Mouse (Mus musculus): ENCODE measurements around the gene Shisa3. TPM values are rescaled to one million over a fixed set of nuclear protein-coding genes. Genes with fewer than 3 reads are reported as not detected.

Gene Shisa3
- polyA plus RNA-seq, 1 experiment from 2014 or later, result 4.3 TPM

DNA sequence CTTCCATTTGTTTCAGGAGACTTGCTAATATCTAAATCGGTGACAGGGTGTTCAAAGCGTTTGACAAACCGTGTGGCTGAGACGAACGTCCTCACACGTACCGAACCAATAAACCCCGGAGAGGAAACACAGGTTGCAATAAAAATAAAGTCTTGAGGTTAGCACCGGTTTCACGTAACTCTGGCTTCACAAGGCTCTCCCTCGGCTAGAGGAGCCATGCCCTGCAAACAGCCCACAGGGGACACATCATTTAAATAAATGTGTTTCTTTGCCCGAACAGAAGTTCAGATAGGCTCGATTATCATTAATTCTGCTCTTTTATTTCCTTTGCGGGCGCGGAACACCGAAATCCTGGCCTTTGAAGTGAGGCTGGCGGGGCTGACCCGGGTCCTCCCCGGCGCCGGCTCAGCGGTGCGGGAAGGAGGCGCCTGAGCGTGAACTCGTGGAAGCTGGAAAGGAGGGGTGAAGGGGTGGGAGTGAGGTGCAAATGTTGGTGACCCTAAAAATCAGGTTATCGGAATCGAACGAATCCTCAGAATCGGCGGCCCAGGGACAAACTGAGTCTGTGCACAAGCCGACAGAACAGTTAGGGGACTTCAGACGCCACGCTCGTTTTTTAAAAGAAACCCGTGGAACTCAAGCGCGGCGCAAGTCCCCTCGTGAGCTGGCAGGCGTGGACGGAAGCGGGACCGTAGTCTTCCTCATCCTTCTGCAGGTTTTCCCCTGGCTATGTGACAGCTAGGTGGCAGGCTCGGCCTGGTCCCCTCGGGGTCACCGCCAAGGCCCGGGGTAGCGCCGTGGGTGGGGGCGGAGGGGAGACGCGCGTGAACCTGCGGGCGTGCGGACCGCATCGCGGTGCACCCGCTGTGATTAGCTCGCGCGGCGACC, 522 bp upstream of the Shisa3 start:
- H3K4me2 ChIP-seq, result peak overlapping the region; percentile 87
- ATAC-seq (ENCODE audit: low read depth), result no peak; the same call in 1 of the 2 replicates
- no peaks in the 10 kb centered on the region for H3K9me3 ChIP-seq
- WGBS, result under 1% methylated on average over 65 of the region's 66 CpGs
- H3K27me3 ChIP-seq, result peaks cover 90% of the 10 kb centered on the region
- peak overlapping the region; percentile 68 for H3K9ac ChIP-seq
- H3K4me3 ChIP-seq, result peak overlapping the region; percentile 49
- H3K36me3 ChIP-seq, result no peaks in the 10 kb centered on the region
- H3K4me1 ChIP-seq (replicated peaks), result peaks cover 25% of the 10 kb centered on the region
- peak overlapping the region; percentile 33; the same call in 1 of the 2 replicates for H3K27ac ChIP-seq (replicated peaks)

DNA sequence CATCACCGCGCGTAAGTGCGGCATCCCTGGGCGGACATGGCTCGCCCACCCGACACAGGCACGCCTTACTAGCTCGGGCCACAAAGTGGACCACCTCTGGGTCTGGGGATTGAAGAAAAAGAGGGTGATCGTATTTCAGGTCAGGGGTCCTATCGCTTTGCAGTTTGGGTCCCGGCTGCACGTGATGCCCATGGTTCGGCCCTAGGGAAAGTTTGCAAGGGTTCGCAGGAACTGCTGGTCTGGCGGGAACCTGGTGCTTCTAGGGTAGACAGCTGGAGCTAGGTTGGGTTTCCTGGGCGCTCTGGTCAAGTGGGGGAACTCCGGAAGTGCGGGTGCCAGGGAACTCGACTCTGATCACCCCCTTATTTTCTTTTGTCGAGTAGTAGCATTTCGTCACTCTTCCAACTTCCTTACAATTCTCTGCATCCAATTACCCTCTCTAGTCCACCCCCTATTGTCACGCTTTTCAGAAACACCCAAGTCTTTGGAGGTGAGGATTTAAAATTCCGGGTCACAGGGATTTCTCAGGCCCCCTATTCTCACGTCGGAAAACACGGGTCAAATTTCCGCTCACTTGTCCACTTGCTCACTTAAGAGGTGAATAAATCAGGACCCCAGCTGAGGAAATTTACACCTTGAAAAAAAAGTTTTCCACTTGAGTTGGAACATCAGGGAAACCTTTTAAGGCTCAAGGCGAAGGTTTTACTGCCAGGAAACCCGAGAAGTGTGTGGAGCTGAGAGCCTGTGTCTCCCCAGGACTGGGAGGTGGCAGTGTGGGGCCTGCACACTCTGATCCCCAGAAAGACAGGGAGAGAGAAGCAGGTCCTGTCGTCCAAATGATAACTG, 1.2 kb downstream of the Shisa3 start:
- WGBS, result 3% methylated on average over 31 of the region's 31 CpGs
- Histone ChIP-seq H3K4me2 (peak overlapping the region; percentile 87), H3K4me1 (replicated peaks) (peaks cover 25% of the 10 kb centered on the region), H3K9ac (peak overlapping the region; percentile 68), H3K9me3 (no peaks in the 10 kb centered on the region), H3K27me3 (peaks cover 74% of the 10 kb centered on the region), H3K4me3 (peak overlapping the region; percentile 49), H3K27ac (replicated peaks) (no peak overlapping the region), H3K36me3 (no peaks in the 10 kb centered on the region)
- 0 out of 2 replicates have a peak, but pooled peaks have one; percentile 6 for ATAC-seq (ENCODE audit: low read depth)

GRCm38 (mm10) chr5:67609520-67609837, 1.8 kb downstream of the Shisa3 start:
- H3K9me3 ChIP-seq, result no peaks in the 10 kb centered on the region
- peaks cover 25% of the 10 kb centered on the region for H3K4me1 ChIP-seq (replicated peaks)
- 21% methylated on average over 2 of the region's 2 CpGs for WGBS
- ATAC-seq (ENCODE audit: low read depth), result no peak
- no peaks in the 10 kb centered on the region for H3K36me3 ChIP-seq
- H3K9ac ChIP-seq, result no peak overlapping the region
- peaks cover 72% of the 10 kb centered on the region for H3K27me3 ChIP-seq
- peak overlapping the region; percentile 49; the same call in 1 of the 2 replicates for H3K4me3 ChIP-seq
- H3K27ac ChIP-seq (replicated peaks), result no peak overlapping the region
- peak overlapping the region; percentile 87; the same call in 1 of the 2 replicates for H3K4me2 ChIP-seq

DNA sequence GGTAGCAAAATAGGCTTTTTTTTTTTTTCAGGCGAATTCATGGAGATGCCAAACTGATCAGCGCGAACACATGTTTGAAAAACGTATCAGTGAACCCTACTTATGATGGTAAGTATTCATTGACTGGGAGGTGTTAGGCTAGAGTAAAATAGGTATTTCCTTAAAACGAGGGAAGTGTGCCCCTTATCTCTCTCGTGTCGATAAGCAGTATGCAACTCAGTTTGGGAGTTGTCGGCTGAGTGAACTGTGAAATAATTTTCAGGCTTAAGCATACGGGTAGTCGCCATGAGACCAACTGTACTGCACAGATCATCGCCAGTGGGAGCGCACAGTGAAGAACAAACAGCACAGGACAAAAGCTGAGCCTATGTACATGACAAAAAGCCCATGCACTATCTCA, 13.5 kb downstream of the Shisa3 start:
- H3K27ac ChIP-seq (replicated peaks), result no peak overlapping the region
- 92% methylated on average over 12 of the region's 12 CpGs for WGBS
- H3K27me3 ChIP-seq, result no peaks in the 10 kb centered on the region

GRCm38 (mm10) chr5:67628180-67628940, 20.7 kb downstream of the Shisa3 start:
- Histone ChIP-seq H3K4me2 (no peak overlapping the region), H3K9ac (no peak overlapping the region), H3K9me3 (no peaks in the 10 kb centered on the region), H3K36me3 (peaks cover 14% of the 10 kb centered on the region; the same call in 1 of the 2 replicates), H3K27me3 (no peaks in the 10 kb centered on the region), H3K27ac (replicated peaks) (no peak overlapping the region), H3K4me1 (replicated peaks) (peaks cover 4% of the 10 kb centered on the region; the same call in 1 of the 2 replicates), H3K4me3 (no peak overlapping the region)
- no peak for ATAC-seq (ENCODE audit: low read depth)
- WGBS, result 79% methylated on average over 9 of the region's 9 CpGs

More for the DNA sequence above, 13.5 kb downstream of the Shisa3 start:
- Histone ChIP-seq H3K36me3 (peaks cover 28% of the 10 kb centered on the region), H3K9ac (no peak overlapping the region), H3K9me3 (no peaks in the 10 kb centered on the region), H3K4me2 (no peak overlapping the region), H3K4me3 (no peak overlapping the region), H3K4me1 (replicated peaks) (no peaks in the 10 kb centered on the region)
- ATAC-seq (ENCODE audit: low read depth), result no peak

- 69% methylated on average over 7 of the region's 7 CpGs for WGBS
- ATAC-seq (ENCODE audit: low read depth), result no peak
- Histone ChIP-seq H3K27ac (replicated peaks) (no peak overlapping the region), H3K9me3 (no peaks in the 10 kb centered on the region), H3K9ac (no peak overlapping the region), H3K4me1 (replicated peaks) (peaks cover 15% of the 10 kb centered on the region), H3K27me3 (no peaks in the 10 kb centered on the region), H3K4me2 (no peak overlapping the region), H3K36me3 (peaks cover 14% of the 10 kb centered on the region; the same call in 1 of the 2 replicates), H3K4me3 (no peak overlapping the region)
Observed at GRCm38 (mm10) chr5:67629440-67629839, 21.8 kb downstream of the Shisa3 start.

DNA sequence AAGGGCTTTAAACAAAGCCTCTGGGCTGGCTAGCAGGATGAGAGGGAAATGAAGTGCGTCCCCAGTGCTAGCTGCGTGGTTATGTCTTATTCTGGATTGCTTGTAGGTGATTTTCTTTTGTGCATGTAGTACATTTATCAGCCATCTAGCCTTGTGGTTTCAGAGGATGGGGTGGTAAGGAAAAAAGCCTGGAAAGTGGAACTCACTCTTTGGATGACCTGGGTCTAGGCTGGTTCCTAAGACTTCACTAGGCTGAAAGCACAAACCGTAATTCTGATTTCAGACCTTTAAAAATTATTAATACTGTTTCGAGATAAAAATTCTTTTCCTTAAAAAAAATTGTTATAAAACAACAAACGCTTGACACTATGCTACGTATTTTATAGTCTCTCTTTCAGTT, 22.2 kb downstream of the Shisa3 start:
- Histone ChIP-seq H3K27me3 (no peaks in the 10 kb centered on the region), H3K36me3 (peaks cover 14% of the 10 kb centered on the region; the same call in 1 of the 2 replicates), H3K27ac (replicated peaks) (no peak overlapping the region), H3K4me3 (no peak overlapping the region), H3K4me2 (no peak overlapping the region), H3K9me3 (no peaks in the 10 kb centered on the region), H3K4me1 (replicated peaks) (peaks cover 18% of the 10 kb centered on the region), H3K9ac (no peak overlapping the region)
- ATAC-seq (ENCODE audit: low read depth), result no peak
- 85% methylated on average over 6 of the region's 6 CpGs for WGBS

GRCm38 (mm10) chr5:67631261-67631660, 23.6 kb downstream of the Shisa3 start:
- H3K27me3 ChIP-seq, result no peaks in the 10 kb centered on the region

GRCm38 (mm10) chr5:67633138-67633782, 25.6 kb downstream of the Shisa3 start:
- no peaks in the 10 kb centered on the region for H3K27me3 ChIP-seq
- H3K27ac ChIP-seq (replicated peaks), result peak overlapping the region; percentile 64
- no peak overlapping the region for H3K9ac ChIP-seq
- no peak overlapping the region for H3K4me3 ChIP-seq
- H3K4me2 ChIP-seq, result peak overlapping the region; percentile 33; the same call in 1 of the 2 replicates
- H3K4me1 ChIP-seq (replicated peaks), result peaks cover 18% of the 10 kb centered on the region
- H3K9me3 ChIP-seq, result no peaks in the 10 kb centered on the region
- WGBS, result 9% methylated on average over 7 of the region's 7 CpGs
- ATAC-seq (ENCODE audit: low read depth), result no peak
- H3K36me3 ChIP-seq, result peaks cover 9% of the 10 kb centered on the region; the same call in 1 of the 2 replicates

More at GRCm38 (mm10) chr5:67631261-67631660, 23.6 kb downstream of the Shisa3 start:
- Histone ChIP-seq H3K36me3 (peaks cover 14% of the 10 kb centered on the region; the same call in 1 of the 2 replicates), H3K9ac (no peak overlapping the region), H3K9me3 (no peaks in the 10 kb centered on the region), H3K4me2 (no peak overlapping the region), H3K4me1 (replicated peaks) (peaks cover 18% of the 10 kb centered on the region), H3K27ac (replicated peaks) (no peak overlapping the region), H3K4me3 (no peak overlapping the region)
- WGBS, result 93% methylated on average over 12 of the region's 12 CpGs
- no peak for ATAC-seq (ENCODE audit: low read depth)

DNA sequence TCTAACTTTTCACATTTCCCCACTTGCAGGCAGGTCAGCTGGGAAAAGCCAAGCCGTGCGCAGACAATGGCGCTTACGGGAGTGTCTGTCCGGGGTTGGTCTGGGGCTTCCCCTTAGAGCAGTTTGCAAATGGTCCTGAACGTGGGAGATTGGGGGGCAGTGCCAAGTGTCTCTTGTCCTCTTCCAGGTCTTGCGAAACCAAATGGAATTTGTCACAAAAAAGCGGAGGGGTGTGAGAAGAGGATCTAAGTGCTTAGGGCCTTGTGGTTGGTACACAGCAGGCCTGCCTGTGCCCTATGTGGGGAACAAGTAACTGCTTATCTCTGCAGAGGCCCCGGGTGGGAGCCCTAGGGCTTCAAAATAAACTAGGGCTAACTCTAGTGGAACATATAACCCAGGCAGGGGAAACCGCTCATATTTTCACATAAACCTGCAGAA, 26.2 kb downstream of the Shisa3 start:
- Histone ChIP-seq H3K9ac (no peak overlapping the region), H3K9me3 (no peaks in the 10 kb centered on the region), H3K27me3 (no peaks in the 10 kb centered on the region), H3K4me1 (replicated peaks) (peaks cover 18% of the 10 kb centered on the region), H3K36me3 (peaks cover 6% of the 10 kb centered on the region; the same call in 1 of the 2 replicates), H3K27ac (replicated peaks) (peak overlapping the region; percentile 64), H3K4me3 (no peak overlapping the region), H3K4me2 (peak overlapping the region; percentile 33)
- WGBS, result 5% methylated on average over 10 of the region's 10 CpGs
- ATAC-seq (ENCODE audit: low read depth), result peak; percentile 66; the same call in 1 of the 2 replicates

DNA sequence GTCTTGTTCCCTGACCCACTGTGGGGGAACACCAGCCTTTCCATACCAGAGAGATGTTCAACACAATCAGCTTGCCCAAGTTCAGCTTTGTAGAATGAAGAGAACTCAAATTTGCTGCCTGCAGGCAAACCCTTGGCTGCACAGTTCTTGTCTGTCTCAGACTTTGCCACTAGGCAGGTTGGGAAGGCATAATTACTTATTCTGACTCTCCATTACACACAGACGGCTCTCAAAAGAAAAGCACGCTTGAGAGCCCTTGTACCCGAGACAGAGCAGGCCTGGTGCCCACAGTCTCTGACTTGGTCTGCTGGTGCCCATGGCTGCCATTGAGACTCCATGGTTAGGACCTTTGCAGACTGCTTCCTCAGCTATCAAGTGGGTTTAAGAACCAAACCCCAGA, 26.7 kb downstream of the Shisa3 start:
- H3K27me3 ChIP-seq, result no peaks in the 10 kb centered on the region
- no peak overlapping the region for H3K4me2 ChIP-seq
- no peak overlapping the region for H3K9ac ChIP-seq
- peak overlapping the region; percentile 64; the same call in 1 of the 2 replicates for H3K27ac ChIP-seq (replicated peaks)
- peaks cover 22% of the 10 kb centered on the region for H3K4me1 ChIP-seq (replicated peaks)
- H3K9me3 ChIP-seq, result no peaks in the 10 kb centered on the region
- H3K4me3 ChIP-seq, result no peak overlapping the region
- 10% methylated on average over 3 of the region's 3 CpGs for WGBS
- peaks cover under 1% of the 10 kb centered on the region; the same call in 1 of the 2 replicates for H3K36me3 ChIP-seq
- ATAC-seq (ENCODE audit: low read depth), result peak; percentile 26; the same call in 1 of the 2 replicates

All from neural tube, embryonic 13.5 days (tissue).